Mouse (Mus musculus) brown adipose tissue, adult 24 weeks (tissue): ENCODE results near the gene Shkbp1. TPM values are rescaled to one million over a fixed set of nuclear protein-coding genes. Genes with fewer than 3 reads are reported as not detected.

Experiments used
- H3K27ac ChIP-seq: fragments of 200-500 bp; replicated peaks from 2 replicates; pipeline ENCODE4 v1.5.1; 2012; ENCODE audit warnings: low read depth, mild to moderate bottlenecking, low read length
- H3K4me1 ChIP-seq: fragments of 200-500 bp; 2 replicates; pipeline ENCODE4 v1.6.1; 2012; ENCODE audit warnings: low read length, mixed read lengths; ENCODE audit not compliant: control insufficient read depth, insufficient read depth, insufficient read length
- H3K4me3 ChIP-seq: fragments of 200-500 bp; 2 replicates; pipeline ENCODE4 v1.5.1; 2012; ENCODE audit warnings: low read depth, mild to moderate bottlenecking, low read length, moderate library complexity; ENCODE audit not compliant: insufficient read depth
- polyA plus RNA-seq: library from polyadenylated mRNA; stranded (reverse); fragments of >200 nt; gene quantifications from 2 replicates; pipeline ENCODE4 v1.2.4, GENCODE M21; 2012; ENCODE audit not compliant: missing spikeins, insufficient read depth, insufficient read length

Shkbp1 gene
- polyA plus RNA-seq, 1 experiment: 11.6 TPM

GRCm38 (mm10) chr7:27356248-27356647 is 429 bp upstream of the Shkbp1 start:
- H3K27ac ChIP-seq: peak overlapping the region; percentile 9
- H3K4me1 ChIP-seq: peaks cover 2% of the 10 kb centered on the region; the same call in 1 of the 2 replicates
- peak overlapping the region; percentile 53 for H3K4me3 ChIP-seq

- peak overlapping the region; percentile 67 for H3K4me3 ChIP-seq
- H3K4me1 ChIP-seq: peaks cover 2% of the 10 kb centered on the region; the same call in 1 of the 2 replicates
- H3K27ac ChIP-seq: no peak overlapping the region
These were observed 558 bp downstream of the Shkbp1 start for GRCm38 (mm10) chr7:27355261-27355660.

GRCm38 (mm10) chr7:27354783-27355182 is 1.0 kb downstream of the Shkbp1 start:
- Histone ChIP-seq H3K4me1 (peaks cover 2% of the 10 kb centered on the region; the same call in 1 of the 2 replicates), H3K4me3 (peak overlapping the region; percentile 67; the same call in 1 of the 2 replicates), H3K27ac (no peak overlapping the region)

- Histone ChIP-seq H3K4me3 (no peak overlapping the region), H3K27ac (no peak overlapping the region), H3K4me1 (peaks cover 2% of the 10 kb centered on the region; the same call in 1 of the 2 replicates)
These were observed 1.7 kb downstream of the Shkbp1 start for GRCm38 (mm10) chr7:27354144-27354543.

- no peak overlapping the region for H3K4me3 ChIP-seq
- no peaks in the 10 kb centered on the region for H3K4me1 ChIP-seq
- H3K27ac ChIP-seq: no peak overlapping the region
These were observed 10.4 kb downstream of the Shkbp1 start for GRCm38 (mm10) chr7:27345444-27345843.

GRCm38 (mm10) chr7:27342595-27342994 is 13.2 kb downstream of the Shkbp1 start:
- no peaks in the 10 kb centered on the region for H3K4me1 ChIP-seq
- H3K27ac ChIP-seq: no peak overlapping the region
- H3K4me3 ChIP-seq: no peak overlapping the region

GRCm38 (mm10) chr7:27339519-27339918 is 16.3 kb downstream of the Shkbp1 start:
- H3K4me3 ChIP-seq: no peak overlapping the region
- H3K27ac ChIP-seq: no peak overlapping the region
- H3K4me1 ChIP-seq: no peaks in the 10 kb centered on the region

- H3K4me3 ChIP-seq: no peak overlapping the region
- H3K4me1 ChIP-seq: no peaks in the 10 kb centered on the region
- H3K27ac ChIP-seq: no peak overlapping the region
These were observed 16.7 kb downstream of the Shkbp1 start for GRCm38 (mm10) chr7:27339114-27339513.

- H3K27ac ChIP-seq: no peak within 1 kb of the TSS
- no peak within 1 kb of the TSS; the same call in 1 of the 2 replicates for H3K4me3 ChIP-seq
- H3K4me1 ChIP-seq: no peaks in the 10 kb centered on the region
These were observed 18.5 kb downstream of the Shkbp1 start, which contains the start of gene Ltbp4 for GRCm38 (mm10) chr7:27337175-27337853. Ltbp4 (minus strand) TSS chr7:27337692.

GRCm38 (mm10) chr7:27335928-27336823 is 19.6 kb downstream of the Shkbp1 start:
- Histone ChIP-seq H3K27ac (no peak overlapping the region), H3K4me1 (no peaks in the 10 kb centered on the region), H3K4me3 (0 out of 2 replicates have a peak overlapping the region, but pooled peaks have one; percentile 8)

- Histone ChIP-seq H3K27ac (peak overlapping the region; percentile 87), H3K4me3 (no peak overlapping the region; the same call in 1 of the 2 replicates), H3K4me1 (no peaks in the 10 kb centered on the region)
These were observed 20.7 kb downstream of the Shkbp1 start for GRCm38 (mm10) chr7:27335011-27335720.

GRCm38 (mm10) chr7:27334405-27334911 is 21.4 kb downstream of the Shkbp1 start:
- Histone ChIP-seq H3K4me3 (peak overlapping the region; percentile 40), H3K4me1 (peaks cover 2% of the 10 kb centered on the region; the same call in 1 of the 2 replicates), H3K27ac (peak overlapping the region; percentile 96)

- Histone ChIP-seq H3K27ac (peak overlapping the region; percentile 91), H3K4me3 (peak overlapping the region; percentile 65), H3K4me1 (peaks cover 8% of the 10 kb centered on the region)
These were observed 22.4 kb downstream of the Shkbp1 start for GRCm38 (mm10) chr7:27333316-27333941.
